Mouse (Mus musculus): ENCODE results near the gene Frmpd1. TPM values are rescaled to one million over a fixed set of nuclear protein-coding genes. Genes with fewer than 3 reads are reported as not detected.

Gene Frmpd1
- polyA plus RNA-seq, 1 experiment from 2014 or later, result 0.60 TPM

DNA sequence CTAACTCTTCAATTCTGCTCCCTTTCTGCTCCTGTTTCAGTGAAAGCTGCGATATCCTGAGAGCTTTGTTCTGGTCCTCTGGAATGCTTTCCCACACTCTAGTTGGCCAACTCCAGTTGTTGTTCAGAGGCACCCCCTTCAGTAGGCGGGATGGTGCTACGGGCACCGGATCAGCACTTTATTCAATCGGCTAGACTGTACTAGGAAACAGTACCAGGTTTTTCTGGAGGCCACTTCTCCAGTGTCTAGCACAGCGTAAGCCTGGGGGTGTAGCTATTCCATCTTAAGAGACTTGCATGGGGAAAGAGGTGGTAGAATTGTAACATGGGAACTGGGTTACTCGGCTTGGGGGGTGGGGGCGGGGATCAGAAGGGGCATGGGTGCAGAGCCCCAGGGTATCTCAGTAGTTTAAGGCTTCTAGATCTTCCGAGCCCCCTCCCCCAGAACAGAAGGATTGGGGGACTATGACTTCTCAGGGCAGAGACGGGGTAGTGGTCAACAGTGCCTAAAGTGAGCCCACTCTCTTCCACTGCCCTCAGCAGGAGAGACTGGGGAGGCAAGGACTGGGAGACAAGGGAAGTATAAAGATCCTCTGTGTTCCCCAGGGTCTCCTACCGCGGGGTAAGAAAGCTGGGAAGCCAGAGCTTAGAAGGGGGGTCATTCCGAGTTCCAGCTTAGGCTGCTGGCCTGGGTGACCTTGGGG is 706 bp upstream of the Frmpd1 start:
- H3K36me3 ChIP-seq, result no peaks in the 10 kb centered on the region
- peaks cover 12% of the 10 kb centered on the region; the same call in 1 of the 2 replicates for H3K27me3 ChIP-seq
- peak overlapping the region; percentile 59 for H3K4me3 ChIP-seq
- H3K9me3 ChIP-seq, result no peaks in the 10 kb centered on the region
- WGBS, result 24% methylated on average over 13 of the region's 13 CpGs
- H3K4me1 ChIP-seq, result peaks cover 13% of the 10 kb centered on the region
- ATAC-seq (replicated peaks), result peak; percentile 39
- no peak overlapping the region for H3K27ac ChIP-seq (replicated peaks)
- peak overlapping the region; percentile 56 for H3K9ac ChIP-seq (replicated peaks)
- H3K4me2 ChIP-seq (replicated peaks), result peak overlapping the region; percentile 94

DNA sequence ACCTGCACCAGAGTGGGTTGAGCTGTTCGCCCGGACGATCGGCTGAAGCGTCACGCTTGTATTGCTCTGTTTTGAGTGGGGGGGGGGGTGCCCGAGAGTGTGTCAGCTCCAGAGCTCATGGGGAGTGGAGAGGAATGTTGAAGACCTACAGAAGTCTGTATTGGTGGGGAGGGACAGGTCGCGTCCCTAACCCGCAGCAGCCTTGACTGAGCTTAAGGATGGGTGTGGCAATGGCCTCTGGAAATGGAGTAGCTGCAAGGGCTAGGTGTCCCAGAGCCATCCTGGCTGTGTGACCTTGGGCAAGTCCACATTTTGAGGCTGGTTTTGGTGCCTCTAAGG is 625 bp downstream of the Frmpd1 start:
- Histone ChIP-seq H3K27me3 (peaks cover 12% of the 10 kb centered on the region; the same call in 1 of the 2 replicates), H3K9ac (replicated peaks) (peak overlapping the region; percentile 56), H3K9me3 (no peaks in the 10 kb centered on the region), H3K27ac (replicated peaks) (no peak overlapping the region), H3K36me3 (no peaks in the 10 kb centered on the region), H3K4me2 (replicated peaks) (peak overlapping the region; percentile 94), H3K4me1 (peaks cover 13% of the 10 kb centered on the region), H3K4me3 (peak overlapping the region; percentile 59)
- peak; percentile 23; the same call in 1 of the 2 replicates for ATAC-seq (replicated peaks)
- WGBS, result 2% methylated on average over 10 of the region's 10 CpGs

DNA sequence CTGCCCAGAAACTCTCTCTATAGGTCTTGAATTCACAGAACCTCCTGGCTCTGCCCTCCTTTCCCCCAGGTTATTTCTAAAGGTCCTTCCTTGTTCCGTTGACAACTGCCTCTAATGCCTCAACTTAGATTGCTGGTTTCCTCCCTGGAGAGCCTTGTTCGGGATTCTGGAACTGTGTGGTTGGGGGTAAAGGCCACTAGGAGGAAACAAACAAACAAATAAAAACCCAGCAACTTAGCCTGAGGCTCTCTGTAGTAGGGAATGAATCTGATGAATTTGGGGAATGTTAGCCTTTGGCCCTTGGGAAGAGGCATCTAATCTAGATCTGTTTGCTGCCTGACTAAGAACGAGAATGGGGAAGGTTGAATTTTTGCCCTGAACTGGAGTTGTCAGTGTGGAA is 13.6 kb downstream of the Frmpd1 start:
- H3K4me1 ChIP-seq, result no peaks in the 10 kb centered on the region
- H3K9me3 ChIP-seq, result no peaks in the 10 kb centered on the region
- H3K4me3 ChIP-seq, result no peak overlapping the region
- H3K9ac ChIP-seq (replicated peaks), result no peak overlapping the region
- H3K36me3 ChIP-seq, result no peaks in the 10 kb centered on the region
- no peak overlapping the region for H3K27ac ChIP-seq (replicated peaks)
- H3K27me3 ChIP-seq, result no peaks in the 10 kb centered on the region
- 86% methylated on average over 3 of the region's 3 CpGs for WGBS
- H3K4me2 ChIP-seq (replicated peaks), result no peak overlapping the region
- ATAC-seq (replicated peaks), result no peak

DNA sequence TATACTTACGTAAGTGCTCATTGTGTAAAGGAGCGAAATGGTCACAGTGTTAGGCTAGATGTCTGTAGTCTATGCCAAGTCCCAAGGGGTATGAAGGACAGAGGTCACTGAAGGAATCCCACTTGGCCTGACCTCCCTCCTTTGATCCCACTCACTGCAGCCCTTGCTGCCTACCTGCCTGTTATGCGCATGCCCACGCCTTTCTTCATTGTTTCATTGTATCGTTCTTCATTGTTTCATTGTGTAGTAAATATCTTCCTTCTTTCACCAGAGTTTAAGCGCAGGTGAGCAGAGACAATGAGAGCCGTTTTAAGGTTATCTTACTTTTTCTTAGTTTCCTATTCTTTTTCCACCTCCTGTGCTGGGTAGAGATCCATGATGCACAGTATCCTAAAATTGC is 18.6 kb downstream of the Frmpd1 start:
- H3K9ac ChIP-seq (replicated peaks), result no peak overlapping the region
- H3K9me3 ChIP-seq, result no peaks in the 10 kb centered on the region
- 91% methylated on average over 7 of the region's 7 CpGs for WGBS
- no peak overlapping the region for H3K4me3 ChIP-seq
- no peaks in the 10 kb centered on the region for H3K27me3 ChIP-seq
- no peak for ATAC-seq (replicated peaks)
- H3K27ac ChIP-seq (replicated peaks), result no peak overlapping the region
- no peak overlapping the region for H3K4me2 ChIP-seq (replicated peaks)
- peaks cover 4% of the 10 kb centered on the region for H3K4me1 ChIP-seq
- H3K36me3 ChIP-seq, result no peaks in the 10 kb centered on the region

DNA sequence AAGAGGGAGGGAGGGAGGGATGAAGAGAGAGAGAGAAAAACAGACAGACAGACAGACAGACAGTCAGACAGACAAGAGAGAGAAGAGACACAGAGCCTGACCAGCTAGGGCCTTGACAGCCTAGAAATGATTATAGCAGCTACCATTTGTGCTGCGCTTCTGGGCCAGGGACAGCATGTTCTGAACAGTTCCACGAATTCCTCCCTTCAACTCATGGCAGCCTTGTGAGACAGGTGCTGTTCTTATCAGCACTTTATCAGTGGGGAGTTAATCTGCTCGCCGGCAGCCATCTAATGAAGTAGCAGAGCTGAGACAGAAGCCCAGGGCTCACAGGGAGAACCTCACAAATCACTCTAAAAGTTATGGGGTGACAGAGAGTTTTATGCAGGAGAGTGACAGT is 22.8 kb downstream of the Frmpd1 start:
- Histone ChIP-seq H3K4me2 (replicated peaks) (no peak overlapping the region), H3K9ac (replicated peaks) (no peak overlapping the region), H3K27me3 (no peaks in the 10 kb centered on the region), H3K27ac (replicated peaks) (no peak overlapping the region), H3K4me3 (no peak overlapping the region), H3K9me3 (no peaks in the 10 kb centered on the region), H3K4me1 (peaks cover 14% of the 10 kb centered on the region), H3K36me3 (no peaks in the 10 kb centered on the region)
- ATAC-seq (replicated peaks), result no peak
- 59% methylated on average over 4 of the region's 4 CpGs for WGBS

DNA sequence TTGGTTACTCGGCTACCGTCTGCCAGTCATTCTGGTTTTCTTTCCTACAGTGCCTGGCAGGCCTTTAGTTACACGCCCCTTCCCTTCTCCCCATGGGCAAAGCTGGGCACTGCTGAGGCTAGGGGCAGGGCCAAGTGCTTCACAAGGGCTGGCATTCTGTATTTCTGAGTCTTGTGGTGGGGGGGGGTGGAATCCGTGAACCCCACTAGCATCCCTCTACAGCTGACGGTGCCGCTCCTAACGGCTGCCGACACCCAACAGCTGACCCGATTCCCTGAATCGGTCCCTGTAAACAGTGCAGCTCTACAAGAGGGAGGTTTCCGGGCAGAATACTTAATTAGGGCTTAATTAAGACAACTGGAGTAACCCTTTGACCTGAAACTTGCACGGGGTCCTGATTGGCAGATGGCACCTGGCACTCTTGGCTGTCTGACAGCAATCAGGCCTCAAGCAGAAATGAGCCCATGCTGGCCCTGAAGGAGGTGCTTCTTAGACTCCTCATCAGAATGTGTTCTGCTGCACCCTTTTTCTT is 24.2 kb downstream of the Frmpd1 start:
- Histone ChIP-seq H3K27me3 (no peaks in the 10 kb centered on the region), H3K9ac (replicated peaks) (no peak overlapping the region), H3K9me3 (no peaks in the 10 kb centered on the region), H3K4me2 (replicated peaks) (peak overlapping the region; percentile 22; the same call in 1 of the 2 replicates), H3K4me3 (no peak overlapping the region), H3K36me3 (no peaks in the 10 kb centered on the region), H3K27ac (replicated peaks) (peak overlapping the region; percentile 11; the same call in 1 of the 2 replicates), H3K4me1 (peaks cover 14% of the 10 kb centered on the region)
- 6% methylated on average over 12 of the region's 12 CpGs for WGBS
- peak; percentile 83 for ATAC-seq (replicated peaks)

DNA sequence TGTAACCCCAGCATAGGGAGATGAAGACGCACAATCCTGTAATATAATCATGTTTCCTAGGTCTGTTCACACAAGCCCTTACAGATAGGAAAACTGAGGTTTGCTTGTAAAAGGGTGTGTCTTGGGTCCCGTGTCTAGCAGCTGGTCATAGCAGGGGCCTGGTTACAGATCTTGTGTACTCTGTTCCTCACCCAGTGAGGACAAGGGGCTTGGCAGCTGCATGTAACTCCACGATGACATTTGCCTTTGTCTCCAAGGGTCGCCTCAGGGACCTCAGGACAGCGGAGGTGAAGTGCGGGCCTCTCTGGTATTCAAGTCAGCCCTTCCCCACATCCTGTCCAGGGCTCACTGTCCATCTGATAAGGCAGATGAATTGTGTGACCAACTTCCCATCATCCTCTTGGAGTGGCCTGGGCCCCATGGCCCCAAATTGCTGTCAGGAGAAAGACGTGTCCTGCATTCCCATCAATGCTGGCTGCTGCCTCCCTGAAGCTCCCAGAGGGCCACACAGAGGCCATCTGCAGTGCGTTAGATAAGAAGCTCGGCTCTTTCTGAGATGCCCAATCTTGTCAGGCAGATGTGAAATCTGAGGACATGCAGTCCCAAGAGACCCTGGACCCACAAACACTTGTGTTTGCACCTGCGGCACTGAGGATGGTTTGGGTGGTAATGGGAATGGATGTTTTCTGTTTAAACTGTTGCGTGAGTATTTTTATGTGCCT is 27.8 kb downstream of the Frmpd1 start:
- no peaks in the 10 kb centered on the region for H3K36me3 ChIP-seq
- H3K27me3 ChIP-seq, result no peaks in the 10 kb centered on the region
- H3K9me3 ChIP-seq, result no peaks in the 10 kb centered on the region
- no peak overlapping the region for H3K4me3 ChIP-seq
- no peak overlapping the region for H3K27ac ChIP-seq (replicated peaks)
- WGBS, result 85% methylated on average over 11 of the region's 11 CpGs
- H3K9ac ChIP-seq (replicated peaks), result no peak overlapping the region
- H3K4me1 ChIP-seq, result peaks cover 14% of the 10 kb centered on the region
- no peak overlapping the region for H3K4me2 ChIP-seq (replicated peaks)
- ATAC-seq (replicated peaks), result no peak

DNA sequence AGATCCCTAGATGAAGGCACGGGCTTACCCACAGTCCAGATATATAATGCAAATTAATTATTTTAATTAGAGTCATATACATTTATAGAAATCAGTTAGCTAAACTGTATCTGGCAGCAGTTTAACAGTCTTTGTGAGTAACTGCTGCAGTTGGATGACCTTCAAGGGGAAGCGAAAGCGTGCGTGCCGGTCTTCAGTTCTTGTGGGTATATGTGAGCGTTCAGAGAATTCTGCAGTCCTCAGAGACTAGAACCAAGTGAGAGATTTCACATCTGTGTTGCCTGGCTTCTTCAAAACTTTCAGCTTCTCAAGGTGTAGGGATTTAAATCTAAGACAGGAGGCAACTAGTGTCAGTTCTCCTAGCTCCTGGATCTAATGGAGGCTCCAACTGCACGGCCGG is 35.3 kb downstream of the Frmpd1 start:
- WGBS, result 87% methylated on average over 8 of the region's 8 CpGs
- H3K9ac ChIP-seq (replicated peaks), result no peak overlapping the region
- H3K36me3 ChIP-seq, result no peaks in the 10 kb centered on the region
- ATAC-seq (replicated peaks), result no peak
- H3K4me1 ChIP-seq, result no peaks in the 10 kb centered on the region
- no peak overlapping the region for H3K4me3 ChIP-seq
- H3K27me3 ChIP-seq, result no peaks in the 10 kb centered on the region
- H3K27ac ChIP-seq (replicated peaks), result no peak overlapping the region
- H3K9me3 ChIP-seq, result no peaks in the 10 kb centered on the region
- no peak overlapping the region for H3K4me2 ChIP-seq (replicated peaks)

DNA sequence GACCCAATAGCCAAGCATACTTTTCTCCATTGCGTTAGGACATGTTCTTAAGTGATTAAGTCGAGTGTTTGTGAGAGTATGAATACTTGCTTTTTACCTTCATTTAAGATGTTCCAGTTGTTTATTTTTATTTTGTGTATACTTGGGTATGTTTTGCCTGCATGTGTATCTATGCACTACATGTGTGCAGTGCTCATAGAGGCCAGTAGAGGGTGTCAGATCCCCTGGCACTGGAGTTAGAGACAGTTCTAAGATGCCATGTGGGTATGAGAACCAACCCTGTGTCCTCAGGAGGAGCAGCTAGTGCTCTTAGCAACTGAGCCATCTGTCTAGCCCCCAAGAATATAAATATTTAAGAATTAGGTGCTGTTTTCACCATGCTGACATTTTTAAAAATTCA is 37.7 kb downstream of the Frmpd1 start:
- ATAC-seq (replicated peaks), result no peak

DNA sequence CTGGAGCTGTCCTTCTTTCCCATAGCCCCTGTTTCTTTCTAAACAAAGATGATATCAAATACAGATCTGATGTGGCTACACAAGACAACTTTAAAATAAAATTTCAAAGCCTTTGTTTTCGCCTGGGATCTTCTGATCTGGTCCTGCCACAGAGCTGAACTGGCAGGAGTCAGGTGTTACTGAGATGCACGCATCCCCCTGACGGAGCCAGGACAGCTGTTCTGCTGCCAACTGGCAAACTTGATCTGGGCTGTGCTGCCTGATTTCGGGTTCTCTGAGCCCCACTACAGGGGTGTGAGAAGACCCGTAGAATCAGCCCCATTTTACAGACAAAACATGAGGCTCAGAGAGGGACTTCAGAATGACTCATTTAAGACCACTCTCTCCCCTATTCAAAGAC is 45.6 kb downstream of the Frmpd1 start:
- no peak for ATAC-seq (replicated peaks)
- Histone ChIP-seq H3K4me3 (no peak overlapping the region), H3K9ac (replicated peaks) (no peak overlapping the region), H3K27ac (replicated peaks) (no peak overlapping the region), H3K4me2 (replicated peaks) (no peak overlapping the region), H3K27me3 (no peaks in the 10 kb centered on the region), H3K4me1 (no peaks in the 10 kb centered on the region), H3K36me3 (no peaks in the 10 kb centered on the region), H3K9me3 (no peaks in the 10 kb centered on the region)
- WGBS, result 79% methylated on average over 5 of the region's 5 CpGs

More for the DNA sequence above, 37.7 kb downstream of the Frmpd1 start:
- Histone ChIP-seq H3K9me3 (no peaks in the 10 kb centered on the region), H3K27ac (replicated peaks) (no peak overlapping the region), H3K4me3 (no peak overlapping the region), H3K9ac (replicated peaks) (no peak overlapping the region), H3K4me2 (replicated peaks) (no peak overlapping the region), H3K4me1 (no peaks in the 10 kb centered on the region), H3K36me3 (no peaks in the 10 kb centered on the region), H3K27me3 (no peaks in the 10 kb centered on the region)
- 95% methylated on average over 2 of the region's 2 CpGs for WGBS

DNA sequence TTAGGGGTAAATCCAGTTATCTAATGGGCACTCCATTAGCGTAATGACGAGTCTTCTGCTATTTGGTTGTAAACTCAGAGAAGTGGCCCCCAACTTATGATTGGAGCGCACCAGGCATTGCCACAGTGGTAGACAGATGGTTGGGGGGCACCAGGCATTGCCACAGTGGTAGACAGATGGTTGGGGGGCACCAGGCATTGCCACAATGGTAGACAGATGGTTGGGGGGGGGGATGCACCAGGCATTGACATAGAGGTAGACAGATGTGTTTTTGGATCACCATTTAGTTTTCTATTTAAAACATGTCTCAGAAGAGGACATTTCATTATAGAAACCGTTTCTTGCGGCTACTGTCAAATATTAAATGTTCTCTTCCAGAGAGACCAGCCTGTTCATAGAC is 53.6 kb downstream of the Frmpd1 start:
- H3K4me1 ChIP-seq, result no peaks in the 10 kb centered on the region
- H3K9ac ChIP-seq (replicated peaks), result no peak overlapping the region
- no peaks in the 10 kb centered on the region for H3K9me3 ChIP-seq
- H3K4me3 ChIP-seq, result no peak overlapping the region
- no peaks in the 10 kb centered on the region for H3K27me3 ChIP-seq
- WGBS, result 73% methylated on average over 5 of the region's 5 CpGs
- no peak for ATAC-seq (replicated peaks)
- no peaks in the 10 kb centered on the region for H3K36me3 ChIP-seq
- H3K27ac ChIP-seq (replicated peaks), result no peak overlapping the region
- H3K4me2 ChIP-seq (replicated peaks), result no peak overlapping the region

DNA sequence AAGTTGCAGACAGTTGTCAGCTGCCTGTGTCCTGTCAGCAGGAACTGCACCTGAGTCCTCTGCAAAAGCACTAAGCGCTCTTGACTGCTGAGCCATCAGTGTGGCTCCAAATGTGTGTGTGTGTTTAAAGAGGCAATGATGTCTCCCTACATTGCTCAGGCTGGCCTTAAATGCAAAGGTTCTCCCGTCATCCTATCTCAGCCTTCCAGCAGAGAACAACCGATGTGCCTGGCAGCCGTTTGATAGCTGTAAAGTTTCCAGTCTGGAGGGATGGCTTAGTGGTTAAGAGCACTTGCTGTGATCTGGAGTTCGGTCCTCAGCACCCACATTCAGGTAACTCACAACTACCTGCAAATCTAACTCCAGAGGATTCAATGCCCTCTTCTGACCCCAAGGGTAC is 56.7 kb downstream of the Frmpd1 start:
- Histone ChIP-seq H3K27ac (replicated peaks) (no peak overlapping the region), H3K4me1 (no peaks in the 10 kb centered on the region), H3K36me3 (no peaks in the 10 kb centered on the region), H3K9ac (replicated peaks) (no peak overlapping the region), H3K9me3 (no peaks in the 10 kb centered on the region), H3K4me3 (no peak overlapping the region), H3K4me2 (replicated peaks) (no peak overlapping the region), H3K27me3 (no peaks in the 10 kb centered on the region)
- 87% methylated on average over 5 of the region's 5 CpGs for WGBS
- no peak for ATAC-seq (replicated peaks)

All from forebrain, embryonic 15.5 days (tissue).